Comparison of ENCODE assay signal across 17 mouse cellular contexts in genomic region chr15:97448243-97448880, GRCm38 (mm10).
A peak's percentile ranks its signal among the peaks of the same experiment; 100 is the strongest.
DNase-seq lines count a peak whose midpoint lies in the region; ATAC-seq lines count a peak whose summit lies in the region.
"Had no signal": no experiment of that assay in that cellular context is flagged by ENCODE, and none has a peak within 500 bp of the region (broad histone marks: within the 10 kb centered on the region; RNA-seq: fewer than 3 reads in every experiment).

No protein-coding gene starts in this region.

- no peak overlapping the region for H3K27ac ChIP-seq in heart, embryonic 10.5 days
- H3K27ac ChIP-seq: heart, embryonic 15.5 days; limb, embryonic 15.5 days; stomach, embryonic 15.5 days had no signal

- no peak overlapping the region for H3K4me3 ChIP-seq in heart, embryonic 10.5 days
- H3K4me3 ChIP-seq: heart, embryonic 15.5 days; limb, embryonic 15.5 days; stomach, embryonic 15.5 days had no signal

- 50% methylated on average over 5 of the region's 5 CpGs for WGBS in heart, embryonic 10.5 days

- no peaks in the 10 kb centered on the region for H3K9me3 ChIP-seq in heart, embryonic 10.5 days
- H3K9me3 ChIP-seq: heart, embryonic 15.5 days; limb, embryonic 15.5 days; stomach, embryonic 15.5 days had no signal

- H3K27me3 ChIP-seq in heart, embryonic 10.5 days (ENCODE audit: insufficient read depth, poor library complexity, severe bottlenecking), result no peaks in the 10 kb centered on the region
- H3K27me3 ChIP-seq: heart, embryonic 15.5 days; limb, embryonic 15.5 days; stomach, embryonic 15.5 days had no signal

- DNase-seq in frontal cortex, adult 2 months (ENCODE audit: extremely low spot score in 1 of 2, low spot score in 1 of 2), result peak; percentile 7 to 47
- no peak for DNase-seq in frontal cortex, postnatal 10 days (ENCODE audit: low spot score in 2 of 2)
- DNase-seq in right cerebral cortex, adult 18-20 months, result peak; percentile 43
- no peak for DNase-seq in right cerebral cortex, postnatal 14 days
- peak; percentile 39 for DNase-seq in MEL-GATA-1-ER (ENCODE audit: extremely low read depth, low read depth)
- DNase-seq in heart, embryonic 10.5 days (ENCODE audit: low spot score), result no peak
- no peak for DNase-seq in thymus, postnatal 36 days
- DNase-seq: adrenal gland, adult 2 months; cerebellum, adult 2 months; kidney, adult 9 months; layer of hippocampus, postnatal 36 days; liver, postnatal 0 days; lung, postnatal 14 days had no signal

- no peaks in the 10 kb centered on the region for H3K36me3 ChIP-seq in heart, embryonic 10.5 days
- H3K36me3 ChIP-seq: heart, embryonic 15.5 days; limb, embryonic 15.5 days; stomach, embryonic 15.5 days had no signal

- H3K4me1 ChIP-seq in heart, embryonic 10.5 days, result no peaks in the 10 kb centered on the region
- H3K4me1 ChIP-seq: heart, embryonic 15.5 days; limb, embryonic 15.5 days; stomach, embryonic 15.5 days had no signal

- ATAC-seq in megakaryocyte progenitor cell, adult 5-6 weeks (replicated peaks; ENCODE audit: poor library complexity), result peak; percentile 26; the same call in 1 of the 2 replicates
- ATAC-seq: liver, postnatal 0 days had no signal

Comparison
In these comparisons a context has a peak if more than half of its experiments do, and no peak if none do; other contexts are left out.
1. DNase-seq: peak in frontal cortex, adult 2 months (2 of 2), right cerebral cortex, adult 18-20 months (single experiment) and MEL-GATA-1-ER (single experiment); none in frontal cortex, postnatal 10 days (0 of 2), right cerebral cortex, postnatal 14 days (single experiment), heart, embryonic 10.5 days (single experiment) and thymus, postnatal 36 days (0 of 2).